Mouse (Mus musculus): ENCODE measurements around the gene Tbx10. TPM values are rescaled to one million over a fixed set of nuclear protein-coding genes. Genes with fewer than 3 reads are reported as not detected.

Gene Tbx10
- not detected in 2 replicates for polyA plus RNA-seq (2012; rRNA removed; ENCODE audit: low replicate concordance)

DNA sequence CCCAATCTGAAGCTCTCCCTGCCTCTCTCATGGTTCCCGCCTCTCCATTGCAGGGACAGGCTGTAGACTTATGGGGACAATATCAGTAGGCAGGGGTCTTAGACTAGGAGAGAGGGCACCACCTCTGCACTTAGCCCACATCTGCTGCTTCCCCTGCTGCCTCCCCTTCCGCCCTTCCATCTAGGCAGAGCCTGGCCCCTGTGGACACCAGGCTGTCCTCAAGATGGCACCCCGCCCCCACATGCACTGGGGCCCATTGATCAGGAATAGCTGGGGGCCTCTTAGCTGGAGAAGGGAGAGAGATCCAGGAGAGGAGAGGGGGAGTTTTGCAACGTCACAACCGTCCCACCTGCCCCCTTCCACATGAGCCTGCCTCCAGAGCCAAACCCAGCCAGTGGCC, at the start of gene Tbx10:
Gene Tbx10, plus strand, starts transcription at position 337 of the 400 bp plus-strand sequence.

DNA sequence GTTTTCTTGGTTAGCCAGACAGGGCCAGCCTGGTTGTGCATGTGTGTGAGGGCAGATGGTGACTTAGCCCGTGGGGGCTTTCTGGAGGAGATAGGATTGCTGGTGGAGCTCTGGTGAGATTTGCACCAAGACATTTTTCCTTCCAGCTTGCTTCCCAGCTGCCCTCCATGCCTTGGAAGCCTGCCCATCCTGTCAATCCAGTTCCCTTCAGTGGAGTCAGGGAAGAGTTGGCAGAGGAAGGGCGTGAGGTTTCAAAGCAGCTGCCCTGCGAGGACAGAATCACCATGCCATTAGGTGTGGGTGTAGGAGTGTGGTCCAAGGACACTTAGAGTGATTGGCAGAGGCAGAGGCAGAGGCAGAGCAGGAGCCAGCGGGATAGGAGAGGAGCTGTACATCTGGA, 34.1 kb upstream of the Tbx10 start, which contains the start of gene Aldh3b3:
Gene Aldh3b3, plus strand, starts transcription at position 176 of the 400 bp plus-strand sequence.

DNA sequence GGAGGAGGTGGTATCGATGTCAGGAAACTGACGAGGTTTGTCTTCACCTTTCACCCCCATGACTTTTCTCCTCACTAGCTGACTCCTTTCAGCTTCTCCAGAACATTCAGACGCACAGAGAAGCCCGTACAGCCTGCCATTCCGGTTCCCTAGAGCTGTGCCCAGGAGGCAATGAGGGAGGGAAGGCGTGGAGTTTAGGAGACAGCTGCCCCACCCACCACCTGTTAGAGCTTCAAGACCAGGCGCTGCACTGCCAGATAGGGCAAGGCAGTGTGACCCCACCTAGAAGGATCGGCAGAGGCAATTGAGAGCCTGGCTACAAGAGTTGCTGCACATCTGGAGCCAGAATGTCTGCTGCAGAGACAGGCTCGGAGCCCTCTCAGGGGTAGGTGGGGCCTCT, 20.3 kb upstream of the Tbx10 start, which contains the start of gene Aldh3b2:
Gene Aldh3b2, plus strand, starts transcription at position 100 of the 400 bp plus-strand sequence.

DNA sequence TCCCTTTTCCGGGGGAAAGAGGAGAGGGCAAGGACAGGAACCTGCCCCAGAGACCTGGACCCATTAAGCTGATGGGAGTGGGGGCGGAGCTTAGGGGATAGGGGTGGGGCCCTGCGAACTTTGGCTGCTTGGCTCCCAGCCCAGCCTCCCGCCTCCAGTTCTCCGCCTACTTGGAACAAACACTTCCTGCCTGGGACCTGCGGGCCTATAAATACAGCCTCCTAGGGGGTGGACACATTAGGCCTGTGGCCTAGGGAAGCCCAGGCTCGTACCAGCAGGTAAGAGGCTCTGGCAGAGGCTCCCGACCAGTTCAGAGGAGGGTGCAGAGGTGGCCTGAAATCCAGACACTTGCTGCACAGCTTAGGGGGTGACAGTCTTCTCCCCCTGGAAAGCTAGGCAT, 6.2 kb upstream of the Tbx10 start, which contains the start of gene Acy3:
Gene Acy3, plus strand, starts transcription at position 237 of the 400 bp plus-strand sequence.

DNA sequence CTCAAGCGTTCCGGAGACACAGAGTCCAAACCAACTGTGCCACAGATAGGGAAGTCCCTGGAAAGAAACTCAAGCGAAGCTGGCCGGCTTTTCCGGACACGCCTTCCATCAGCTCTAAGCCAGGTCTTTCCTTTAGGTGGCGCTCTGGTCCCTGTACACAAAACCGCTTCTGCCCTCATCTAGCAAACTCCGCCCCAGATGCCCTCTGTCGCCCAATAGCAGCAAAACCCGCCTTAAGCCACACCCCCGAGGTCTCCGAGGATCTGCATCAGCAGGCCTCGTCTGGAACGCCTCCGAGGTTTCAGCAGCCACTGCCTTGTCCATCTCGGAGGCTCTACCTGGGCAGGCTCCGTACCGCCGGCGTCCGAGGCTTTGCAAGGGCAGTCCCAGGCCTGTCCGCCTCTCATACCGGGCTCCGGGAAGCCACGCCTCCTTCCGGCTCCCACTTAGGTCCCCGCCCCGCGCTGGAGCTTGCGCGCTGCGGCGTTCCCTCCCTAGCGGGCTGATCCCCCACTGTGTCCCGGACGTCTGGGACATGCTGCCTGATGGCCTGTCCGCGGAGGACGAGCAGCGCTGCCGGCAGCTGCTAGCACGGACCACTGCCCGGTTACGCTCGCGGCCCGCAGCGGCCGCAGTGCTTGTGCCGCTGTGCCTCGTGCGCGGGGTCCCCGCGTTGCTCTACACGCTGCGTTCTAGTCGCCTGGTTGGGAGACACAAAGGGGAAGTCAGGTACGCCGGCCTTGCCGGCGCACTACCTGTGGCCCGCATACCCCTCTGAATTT, 7.8 kb downstream of the Tbx10 start, which contains the start of the genes Nudt8 and Gm49405:
Gene Nudt8, plus strand, starts transcription at position 462 of the 782 bp plus-strand sequence.
Gene Gm49405, plus strand, starts transcription at position 508 of the 782 bp plus-strand sequence.

DNA sequence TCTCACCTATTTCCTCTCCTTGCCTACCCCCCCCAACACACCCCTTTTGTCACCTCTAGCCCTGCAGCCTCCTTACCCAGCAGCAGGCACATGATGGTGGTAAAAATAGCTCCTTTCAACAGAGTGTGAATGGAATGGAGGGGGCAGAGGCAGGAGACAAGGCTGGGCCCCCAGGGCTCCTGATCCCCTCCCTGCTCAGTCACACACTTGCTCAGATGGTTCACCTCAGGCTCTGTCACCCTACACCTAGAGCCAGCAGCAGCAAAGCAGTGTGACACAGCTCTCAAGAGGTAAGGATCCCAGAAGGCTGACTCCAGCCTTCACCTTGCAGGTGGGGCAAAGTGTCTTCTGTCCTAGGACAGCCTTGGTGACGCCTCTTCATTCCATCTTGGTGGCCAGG, 10.6 kb downstream of the Tbx10 start, which contains the start of gene Doc2g:
Gene Doc2g, plus strand, starts transcription at position 202 of the 400 bp plus-strand sequence.

DNA sequence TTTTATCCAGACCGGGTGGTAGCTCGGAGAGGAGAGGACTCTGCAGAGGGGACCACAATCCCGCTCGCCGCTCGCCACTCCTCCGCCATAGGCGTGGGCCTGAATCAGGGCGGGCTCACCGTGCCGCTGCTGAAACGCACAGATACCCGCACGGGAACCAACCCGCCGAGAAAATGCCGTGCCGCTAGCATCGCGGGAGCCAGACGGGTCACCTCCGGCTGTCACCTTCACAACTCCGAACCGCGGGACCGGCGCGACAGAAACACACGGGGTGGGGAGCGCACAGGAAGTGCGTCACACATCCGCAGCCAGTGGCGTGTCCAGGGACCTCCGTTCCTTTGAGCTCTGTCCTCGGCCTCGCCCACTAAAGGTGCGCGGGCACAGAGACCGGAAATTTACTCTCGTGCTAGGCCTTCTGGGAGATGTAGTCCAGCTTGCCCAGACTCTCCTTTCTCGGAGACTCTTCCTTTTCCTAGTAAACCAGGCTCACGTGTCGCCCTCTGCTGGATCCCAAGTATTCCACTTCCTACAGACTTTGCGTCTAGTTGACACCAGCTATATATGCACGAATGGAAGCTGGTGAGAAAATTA, 20.0 kb downstream of the Tbx10 start, which contains the start of gene Ndufv1:
Gene Ndufv1, minus strand, starts transcription at position 375 of the 591 bp plus-strand sequence.

DNA sequence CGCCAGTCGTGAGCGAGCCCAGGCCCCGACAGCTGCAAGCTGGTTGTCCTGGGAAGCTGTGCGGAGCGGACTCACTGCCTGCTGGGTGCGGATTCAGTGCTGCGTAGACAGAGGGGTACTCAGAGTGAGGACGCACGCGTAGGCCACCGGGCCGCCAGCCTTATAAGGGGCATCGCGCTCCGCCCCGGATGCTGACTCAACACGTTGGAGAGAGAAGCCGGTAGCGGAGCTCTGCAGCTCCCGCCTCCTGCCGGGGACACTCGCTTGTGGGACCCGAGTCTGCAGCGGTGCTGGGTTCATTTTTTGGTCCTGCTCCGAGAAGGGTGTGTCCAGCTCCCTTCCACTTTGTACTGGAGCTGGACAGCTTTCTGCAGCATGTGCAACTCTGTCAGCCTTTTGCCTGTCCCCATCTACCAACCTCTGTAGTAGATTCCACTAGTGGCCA, 45.3 kb downstream of the Tbx10 start, which contains the start of gene Gstp1:
Gene Gstp1, minus strand, starts transcription at position 198 of the 445 bp plus-strand sequence.

DNA sequence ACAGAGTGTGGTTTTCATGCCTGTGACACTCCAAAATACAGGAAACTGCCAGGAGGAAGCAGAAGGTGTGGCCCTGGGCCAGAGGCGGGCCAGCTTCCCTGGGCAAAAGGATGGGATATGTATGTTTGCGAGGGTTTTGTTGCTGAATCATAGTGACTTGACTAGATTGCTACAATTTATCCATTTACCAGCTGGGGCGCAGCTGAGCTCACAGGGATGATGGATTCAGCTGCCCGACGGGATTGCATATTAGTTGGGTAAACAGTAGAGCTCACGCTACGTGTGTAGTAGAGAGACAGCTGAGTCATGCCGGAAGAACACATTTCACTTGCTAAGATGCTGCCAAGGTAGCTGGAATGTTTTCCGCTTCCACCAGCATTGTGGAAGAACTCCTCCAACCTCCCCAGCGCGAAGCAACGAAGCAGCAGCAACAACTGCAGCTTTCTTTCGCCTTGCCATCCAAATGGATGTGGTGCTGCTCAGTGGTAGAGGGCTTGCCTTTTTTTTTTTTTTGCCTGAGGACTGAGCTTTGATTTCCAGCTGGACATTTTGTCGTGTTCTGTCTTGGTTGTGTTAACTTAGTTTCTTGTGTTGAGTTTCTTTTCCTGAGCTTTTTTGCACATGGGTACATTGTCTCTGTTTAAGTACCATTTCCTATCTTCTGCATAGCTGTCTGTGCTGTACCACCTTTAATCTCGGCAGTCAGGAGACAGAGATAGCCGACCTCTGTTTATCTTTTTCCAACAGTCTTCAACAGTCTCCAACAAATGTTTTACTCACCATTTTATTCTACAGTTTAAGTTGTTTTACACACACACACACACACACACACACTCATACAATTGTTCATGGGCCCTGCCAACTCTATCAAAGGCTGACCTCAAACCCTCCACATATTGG, 53.7 kb downstream of the Tbx10 start, which contains the start of gene Gstp2:
Gene Gstp2, minus strand, starts transcription at position 58 of the 900 bp plus-strand sequence.

Other genes starting within 250 kb of the Tbx10 start
- gene Kmt5b, start 225.3 kb upstream of the Tbx10 start, polyA plus RNA-seq (2012; rRNA removed; ENCODE audit: low replicate concordance): 16.4 and 22.3 TPM in 2 replicates
- gene Chka, start 141.0 kb upstream of the Tbx10 start, polyA plus RNA-seq (2012; rRNA removed; ENCODE audit: low replicate concordance): 12.1 and 35.7 TPM in 2 replicates
- gene Tcirg1, start 85.6 kb upstream of the Tbx10 start, polyA plus RNA-seq (2012; rRNA removed; ENCODE audit: low replicate concordance): 152 and 212 TPM in 2 replicates
- gene Ndufs8, start 80.0 kb upstream of the Tbx10 start, polyA plus RNA-seq (2012; rRNA removed; ENCODE audit: low replicate concordance): 277 and 311 TPM in 2 replicates
- 11.6 and 18.9 TPM in 2 replicates for gene Aldh3b1, start 62.9 kb upstream of the Tbx10 start, polyA plus RNA-seq (2012; rRNA removed; ENCODE audit: low replicate concordance)
- 165 and 222 TPM in 2 replicates for gene Unc93b1, start 57.6 kb upstream of the Tbx10 start, polyA plus RNA-seq (2012; rRNA removed; ENCODE audit: low replicate concordance)
- gene Aldh3b3, start 34.1 kb upstream of the Tbx10 start, polyA plus RNA-seq (2012; rRNA removed; ENCODE audit: low replicate concordance): 0.50 and 1.5 TPM in 2 replicates
- 23.0 and 56.2 TPM in 2 replicates for gene Aldh3b2, start 20.4 kb upstream of the Tbx10 start, polyA plus RNA-seq (2012; rRNA removed; ENCODE audit: low replicate concordance)
- 37.6 and 75.0 TPM in 2 replicates for gene Acy3, start 6.2 kb upstream of the Tbx10 start, polyA plus RNA-seq (2012; rRNA removed; ENCODE audit: low replicate concordance)
- gene Nudt8, start 7.8 kb downstream of the Tbx10 start, polyA plus RNA-seq (2012; rRNA removed; ENCODE audit: low replicate concordance): 8.2 and 27.4 TPM in 2 replicates
- gene Gm49405, start 7.9 kb downstream of the Tbx10 start, polyA plus RNA-seq (2012; rRNA removed; ENCODE audit: low replicate concordance): 0.85 and 3.3 TPM in 2 replicates
- 3.1 and 10.1 TPM in 2 replicates for gene Doc2g, start 10.6 kb downstream of the Tbx10 start, polyA plus RNA-seq (2012; rRNA removed; ENCODE audit: low replicate concordance)
- 208 and 265 TPM in 2 replicates for gene Ndufv1, start 20.1 kb downstream of the Tbx10 start, polyA plus RNA-seq (2012; rRNA removed; ENCODE audit: low replicate concordance)
- 601 and 616 TPM in 2 replicates for gene Gstp1, start 45.2 kb downstream of the Tbx10 start, polyA plus RNA-seq (2012; rRNA removed; ENCODE audit: low replicate concordance)
- gene Gstp2, start 53.3 kb downstream of the Tbx10 start, polyA plus RNA-seq (2012; rRNA removed; ENCODE audit: low replicate concordance): 48.1 and 59.0 TPM in 2 replicates
- 2.2 and 2.5 TPM in 2 replicates for gene Gstp3, start 66.8 kb downstream of the Tbx10 start, polyA plus RNA-seq (2012; rRNA removed; ENCODE audit: low replicate concordance)
- gene Cabp2, start 88.8 kb downstream of the Tbx10 start, polyA plus RNA-seq (2012; rRNA removed; ENCODE audit: low replicate concordance): not detected in 2 replicates
- gene Cdk2ap2, start 104.4 kb downstream of the Tbx10 start, polyA plus RNA-seq (2012; rRNA removed; ENCODE audit: low replicate concordance): 139 and 211 TPM in 2 replicates
- gene Pitpnm1, start 107.2 kb downstream of the Tbx10 start, polyA plus RNA-seq (2012; rRNA removed; ENCODE audit: low replicate concordance): 115 and 122 TPM in 2 replicates
- gene Aip, start 133.1 kb downstream of the Tbx10 start, polyA plus RNA-seq (2012; rRNA removed; ENCODE audit: low replicate concordance): 127 and 158 TPM in 2 replicates
- 0.26 and 0.43 TPM in 2 replicates for gene Gpr152, start 147.0 kb downstream of the Tbx10 start, polyA plus RNA-seq (2012; rRNA removed; ENCODE audit: low replicate concordance)
- 0.59 and 0.64 TPM in 2 replicates for gene Cabp4, start 151.3 kb downstream of the Tbx10 start, polyA plus RNA-seq (2012; rRNA removed; ENCODE audit: low replicate concordance)
- 355 and 367 TPM in 2 replicates for gene Coro1b, start 155.9 kb downstream of the Tbx10 start, polyA plus RNA-seq (2012; rRNA removed; ENCODE audit: low replicate concordance)
- gene Ptprcap, start 160.9 kb downstream of the Tbx10 start, polyA plus RNA-seq (2012; rRNA removed; ENCODE audit: low replicate concordance): 5.9 and 12.6 TPM in 2 replicates
- gene Rps6kb2, start 170.6 kb downstream of the Tbx10 start, polyA plus RNA-seq (2012; rRNA removed; ENCODE audit: low replicate concordance): 48.6 and 51.8 TPM in 2 replicates
- gene Carns1, start 182.7 kb downstream of the Tbx10 start, polyA plus RNA-seq (2012; rRNA removed; ENCODE audit: low replicate concordance): 12.9 and 15.8 TPM in 2 replicates
- gene Tbc1d10c, start 198.5 kb downstream of the Tbx10 start, polyA plus RNA-seq (2012; rRNA removed; ENCODE audit: low replicate concordance): 4.8 and 10.3 TPM in 2 replicates
- 495 and 521 TPM in 2 replicates for gene Ppp1ca, start 199.3 kb downstream of the Tbx10 start, polyA plus RNA-seq (2012; rRNA removed; ENCODE audit: low replicate concordance)
- 37.6 and 43.6 TPM in 2 replicates for gene Rad9a, start 208.9 kb downstream of the Tbx10 start, polyA plus RNA-seq (2012; rRNA removed; ENCODE audit: low replicate concordance)
- 8.6 and 37.5 TPM in 2 replicates for gene Clcf1, start 221.5 kb downstream of the Tbx10 start, polyA plus RNA-seq (2012; rRNA removed; ENCODE audit: low replicate concordance)
- gene AC109138.7, start 221.6 kb downstream of the Tbx10 start, polyA plus RNA-seq (2012; rRNA removed; ENCODE audit: low replicate concordance): not detected in 2 replicates
- gene Pold4, start 239.1 kb downstream of the Tbx10 start, polyA plus RNA-seq (2012; rRNA removed; ENCODE audit: low replicate concordance): 133 and 268 TPM in 2 replicates

Data from subcutaneous adipose tissue, adult 2 months (tissue).